Mouse (Mus musculus) left cerebral cortex, adult 11 months (tissue): ENCODE results near the gene Lrrc46.

Source experiments
- DNase-seq: peaks from one replicate; pipeline ENCODE4 v3.0.0; 2022; ENCODE audit warnings: low spot score

The Lrrc46 gene

DNA sequence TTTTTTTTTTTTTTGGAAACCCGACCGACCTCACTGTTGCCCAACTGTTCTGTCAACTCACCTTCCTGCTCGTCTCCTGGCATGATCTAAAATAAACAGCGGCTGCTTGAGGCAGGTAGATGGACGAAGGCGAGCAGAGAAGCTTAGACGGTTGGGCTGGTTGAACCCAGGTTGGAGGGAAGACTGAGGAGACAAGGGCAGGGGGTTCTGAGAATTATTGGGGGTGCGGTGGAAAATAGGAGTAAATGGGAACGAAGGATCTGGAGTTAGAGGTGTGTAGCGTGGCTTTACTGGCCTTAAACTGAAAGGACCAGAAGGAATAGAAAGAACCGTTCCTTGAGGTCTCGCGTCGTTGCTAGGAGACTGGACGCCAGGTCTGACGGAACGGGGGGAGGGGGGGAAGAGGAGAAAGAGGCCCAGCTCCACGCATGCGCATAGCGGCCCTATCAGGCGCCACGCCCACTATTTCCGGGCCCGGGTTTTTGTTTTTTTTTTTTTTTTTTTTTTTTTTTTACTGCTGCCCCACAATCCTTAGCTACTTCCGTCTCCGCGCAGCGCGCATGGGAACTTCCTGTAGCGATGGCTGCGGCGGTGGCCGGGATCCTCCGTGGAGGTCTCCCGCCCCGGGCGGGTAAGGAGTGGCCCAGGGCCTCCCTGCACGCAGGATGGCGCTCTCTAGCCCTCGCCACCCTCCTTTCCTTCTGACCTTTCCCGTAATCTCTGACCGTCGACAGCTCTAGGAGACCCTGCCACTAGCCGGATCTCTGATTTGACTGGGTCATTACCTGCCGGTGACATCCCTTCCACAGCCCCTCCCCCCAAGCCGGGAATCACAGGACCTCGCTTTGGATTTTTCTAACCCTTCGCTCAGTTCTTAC lies at the start of gene Lrrc46, which contains the start of gene Mrpl10:
Lrrc46 (minus strand) TSS at position 386 of the 878 bp plus-strand sequence.
Mrpl10 (plus strand) TSS at position 539 of the 878 bp plus-strand sequence.
- DNase-seq: peak; percentile 75

DNA sequence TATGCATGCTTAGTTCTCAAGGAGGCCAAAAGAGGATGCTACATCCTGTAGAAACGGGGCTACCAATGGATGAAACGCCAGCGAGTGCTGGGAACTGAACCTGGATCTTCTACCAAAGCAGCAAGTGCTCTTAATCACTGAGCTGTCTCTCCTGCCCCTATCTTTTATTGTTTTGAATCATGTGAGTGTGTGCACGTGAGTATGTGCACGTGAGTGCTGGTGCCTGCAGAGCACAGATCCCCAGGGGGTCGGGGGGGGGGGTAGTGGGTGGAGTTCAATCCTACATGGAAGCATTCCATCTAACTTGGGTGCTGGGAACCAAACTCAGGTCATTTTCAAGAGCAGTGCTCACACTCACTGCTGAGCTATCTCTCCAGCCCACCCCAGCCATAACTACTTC lies 45.2 kb upstream of the Lrrc46 start:
- no peak for DNase-seq

DNA sequence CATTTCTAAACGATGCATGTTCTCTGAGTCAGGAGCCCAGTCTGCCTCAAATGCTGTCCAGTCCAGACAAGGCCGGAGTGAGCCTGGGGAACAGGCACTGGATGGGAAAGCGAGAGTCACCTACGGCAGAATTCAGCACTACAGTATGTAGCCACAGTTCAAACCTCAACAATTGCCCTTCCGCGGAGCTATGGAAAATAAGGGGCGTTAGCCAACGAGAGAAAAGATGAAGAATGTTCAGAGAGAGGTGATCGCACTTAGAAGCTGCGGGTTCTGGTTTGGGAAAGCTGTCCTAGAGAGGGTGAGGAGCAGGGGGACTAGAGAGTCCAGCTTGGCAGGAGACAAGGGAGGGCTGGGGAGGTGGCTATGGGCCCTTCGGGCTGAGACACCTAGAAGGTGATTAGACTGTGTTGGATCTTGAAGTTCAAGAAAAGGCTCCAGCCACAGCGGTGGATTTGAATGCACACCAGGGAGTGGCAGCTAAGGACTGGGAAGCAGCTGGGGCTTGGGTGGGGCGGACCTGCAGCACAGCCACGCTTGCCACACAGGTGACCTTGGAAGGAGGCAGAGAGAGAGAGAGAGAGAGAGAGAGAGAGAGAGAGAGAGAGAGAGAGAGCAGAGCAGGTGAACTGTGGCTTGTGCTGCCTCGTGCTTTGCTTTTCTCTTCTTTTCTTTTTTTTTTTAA lies 43.8 kb upstream of the Lrrc46 start:
- DNase-seq: no peak

DNA sequence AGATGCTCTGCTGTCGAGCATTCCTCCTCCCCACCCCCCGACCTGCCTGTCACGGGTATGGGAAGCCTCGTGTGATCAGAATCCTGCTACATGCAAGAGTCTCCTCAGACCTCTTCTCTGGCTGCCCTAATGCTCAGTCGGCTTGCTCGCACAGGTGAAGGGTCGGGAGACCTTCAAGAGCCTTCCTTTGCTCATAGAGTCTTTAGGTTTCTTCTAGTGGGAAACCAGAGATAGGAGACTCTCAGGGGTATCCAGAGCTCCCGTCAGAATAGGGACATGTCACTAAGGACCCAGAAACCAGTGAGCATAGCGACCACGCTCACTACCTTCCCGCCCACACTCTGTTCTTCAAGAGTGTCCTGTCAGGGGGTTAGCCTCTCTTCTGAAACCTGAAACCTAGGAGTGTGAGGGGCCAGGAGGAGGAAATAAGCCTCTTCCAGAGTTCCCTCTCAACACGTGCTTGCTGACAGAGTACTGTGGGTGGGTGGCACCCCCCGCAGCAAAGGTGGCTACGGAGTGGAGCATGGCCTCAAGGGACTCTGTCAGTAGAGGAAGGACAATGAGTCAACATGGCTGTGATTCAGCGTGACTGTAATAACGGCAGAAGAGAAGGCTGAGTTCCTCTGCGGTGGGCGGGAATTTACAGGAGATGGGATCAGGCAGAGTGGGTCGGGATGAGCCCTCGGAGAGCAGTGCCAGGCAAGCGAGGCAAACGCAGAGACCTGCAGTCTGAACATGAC lies 42.4 kb upstream of the Lrrc46 start:
- no peak for DNase-seq

DNA sequence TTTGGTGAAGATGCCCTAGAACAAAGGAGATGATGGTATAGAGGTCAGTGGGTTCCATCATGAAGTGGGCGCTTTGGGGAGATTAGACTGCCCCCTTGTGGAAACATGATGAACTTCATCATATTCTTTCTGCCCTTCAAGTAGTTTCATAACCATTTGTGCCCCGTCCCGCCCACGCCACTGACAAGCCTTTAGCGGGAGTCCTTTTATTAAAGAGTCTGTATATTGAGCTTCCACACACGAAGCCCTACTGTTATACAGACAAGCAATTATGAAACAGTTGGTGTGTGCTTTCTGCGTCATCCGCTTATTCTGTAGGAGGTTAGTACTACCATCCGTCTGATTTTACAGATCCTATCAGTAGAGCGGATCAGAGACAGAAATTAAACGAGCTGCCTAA lies 41.8 kb upstream of the Lrrc46 start:
- peak; percentile 36 for DNase-seq

DNA sequence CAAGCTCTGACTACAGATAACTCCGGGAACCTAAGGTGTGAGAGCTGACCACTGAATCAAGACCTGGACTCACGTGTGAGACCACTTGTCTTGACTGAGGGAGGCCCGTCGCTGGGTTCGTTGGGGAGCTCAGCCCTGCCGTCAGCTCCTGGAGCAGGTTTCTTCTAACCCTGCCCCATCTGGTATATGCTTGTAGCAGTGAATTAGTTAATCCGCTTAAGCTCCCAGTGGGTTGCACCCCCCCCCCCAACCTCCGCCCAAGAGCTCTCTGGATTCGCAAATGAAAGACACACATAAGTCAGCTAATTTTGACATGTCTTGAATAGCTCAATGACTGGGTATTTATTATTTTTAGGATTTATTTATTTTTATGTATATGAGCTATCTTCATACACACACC lies 39.1 kb upstream of the Lrrc46 start:
- DNase-seq: no peak

DNA sequence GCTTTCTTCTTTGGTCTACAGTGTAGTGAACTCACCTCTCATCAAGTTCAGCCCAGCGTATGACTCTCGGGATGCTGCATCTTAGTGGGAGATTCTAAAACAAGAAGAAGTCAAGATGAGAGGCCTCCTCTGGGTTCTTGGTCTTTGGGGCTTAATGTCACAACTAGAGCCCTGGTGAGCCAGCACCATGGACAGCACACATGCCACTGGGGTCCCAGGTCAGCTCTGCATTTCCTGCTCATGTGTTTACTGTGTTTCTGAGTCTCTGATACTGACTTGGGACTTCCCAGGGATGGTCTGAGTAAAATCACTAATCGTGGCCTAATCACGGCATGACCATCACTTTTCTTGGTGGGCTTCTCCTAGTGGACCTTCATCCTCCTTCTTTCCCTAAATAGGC lies 37.5 kb upstream of the Lrrc46 start:
- no peak for DNase-seq

DNA sequence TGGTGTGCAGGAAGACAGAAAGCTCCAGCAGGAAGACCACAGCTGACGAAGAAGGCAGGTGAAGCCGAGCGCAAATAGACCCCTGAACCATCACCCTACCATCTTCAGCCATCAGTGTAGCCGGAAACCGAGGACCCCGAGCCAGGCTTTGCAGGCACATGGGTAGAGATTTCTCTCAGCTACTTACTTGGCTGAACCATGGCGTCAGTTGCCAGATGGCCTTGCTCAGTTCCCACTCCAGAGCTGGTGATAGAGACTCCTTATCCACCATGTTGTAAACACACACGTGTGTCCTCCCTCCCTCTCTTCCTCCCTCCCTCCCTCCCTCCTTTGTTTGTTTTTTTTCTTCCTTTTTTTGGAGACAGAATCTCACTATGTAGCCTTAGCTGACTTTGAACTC lies 33.0 kb upstream of the Lrrc46 start:
- DNase-seq: no peak

DNA sequence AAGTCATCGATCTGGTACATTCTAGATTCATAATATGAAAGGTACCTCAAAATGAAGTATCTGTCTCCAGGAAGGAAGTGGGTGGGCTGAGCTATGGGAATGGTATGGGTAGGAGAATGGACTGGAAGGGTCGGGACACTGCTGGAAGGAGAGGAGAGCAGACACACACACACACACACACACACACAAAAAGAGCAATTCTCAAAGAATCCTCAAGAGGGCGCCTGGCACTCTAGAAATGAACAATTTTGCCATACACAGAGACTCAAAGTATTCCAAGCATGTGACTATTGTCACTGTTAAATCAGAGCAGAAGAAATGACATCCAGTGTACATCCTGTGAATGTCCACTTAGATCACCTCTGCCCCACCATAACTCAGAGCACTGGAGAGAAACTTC lies 31.3 kb upstream of the Lrrc46 start:
- DNase-seq: peak; percentile 61

DNA sequence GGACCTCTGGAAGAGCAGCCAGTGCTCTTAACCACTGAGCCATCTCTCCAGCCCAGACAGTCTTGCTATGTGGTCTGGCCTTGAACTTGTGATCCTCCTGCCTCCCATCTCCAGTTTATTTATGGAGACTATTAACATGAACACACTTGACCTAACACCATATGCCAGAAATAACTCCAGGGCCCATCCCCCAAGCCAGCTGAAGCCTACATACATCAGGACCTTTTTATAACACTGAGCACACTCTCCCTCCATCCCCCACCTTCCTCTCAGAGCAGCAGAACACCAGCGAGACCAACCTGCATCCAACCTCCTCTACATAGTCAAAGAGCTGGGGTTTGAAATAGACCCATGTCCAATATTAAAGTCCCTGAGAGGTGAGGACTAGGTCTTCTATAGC lies 29.9 kb upstream of the Lrrc46 start:
- no peak for DNase-seq

DNA sequence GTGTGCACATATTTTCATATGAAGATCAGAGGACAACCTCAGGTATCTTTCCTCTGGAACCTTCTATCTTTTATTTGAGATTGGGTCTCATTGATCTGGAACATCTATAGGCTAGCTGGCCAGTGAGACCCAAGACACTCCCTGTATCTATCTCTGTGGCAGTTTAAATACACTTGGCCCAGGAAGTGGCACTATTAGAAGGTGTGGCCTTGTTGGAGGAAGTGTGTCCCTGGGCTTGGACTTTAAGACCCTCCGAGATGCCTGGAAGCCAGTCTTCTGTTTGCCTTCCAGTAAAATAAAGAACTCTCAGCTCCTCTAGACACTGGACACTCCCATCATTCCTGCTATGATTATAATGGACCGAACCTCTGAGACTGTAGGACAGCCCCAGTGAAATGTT lies 28.6 kb upstream of the Lrrc46 start:
- no peak for DNase-seq

DNA sequence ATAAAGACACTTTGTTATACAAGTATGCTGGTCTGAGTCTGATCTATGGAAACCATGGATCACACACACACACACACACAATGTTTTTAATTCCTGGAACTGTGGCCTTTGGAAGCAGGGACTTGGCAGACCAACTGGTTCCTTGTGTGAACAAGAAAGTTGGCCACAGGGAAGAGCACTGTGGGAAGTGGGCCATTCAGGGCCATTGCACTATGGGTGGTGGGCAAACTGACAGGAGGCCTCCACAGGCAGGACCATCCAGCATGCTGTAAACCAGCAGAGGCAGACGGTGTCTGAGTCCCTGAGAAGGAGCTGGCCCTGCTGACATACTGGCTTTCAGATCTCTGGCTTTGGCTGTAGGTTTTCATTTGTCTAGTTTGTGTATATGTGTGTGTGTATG lies 28.1 kb upstream of the Lrrc46 start:
- DNase-seq: no peak

DNA sequence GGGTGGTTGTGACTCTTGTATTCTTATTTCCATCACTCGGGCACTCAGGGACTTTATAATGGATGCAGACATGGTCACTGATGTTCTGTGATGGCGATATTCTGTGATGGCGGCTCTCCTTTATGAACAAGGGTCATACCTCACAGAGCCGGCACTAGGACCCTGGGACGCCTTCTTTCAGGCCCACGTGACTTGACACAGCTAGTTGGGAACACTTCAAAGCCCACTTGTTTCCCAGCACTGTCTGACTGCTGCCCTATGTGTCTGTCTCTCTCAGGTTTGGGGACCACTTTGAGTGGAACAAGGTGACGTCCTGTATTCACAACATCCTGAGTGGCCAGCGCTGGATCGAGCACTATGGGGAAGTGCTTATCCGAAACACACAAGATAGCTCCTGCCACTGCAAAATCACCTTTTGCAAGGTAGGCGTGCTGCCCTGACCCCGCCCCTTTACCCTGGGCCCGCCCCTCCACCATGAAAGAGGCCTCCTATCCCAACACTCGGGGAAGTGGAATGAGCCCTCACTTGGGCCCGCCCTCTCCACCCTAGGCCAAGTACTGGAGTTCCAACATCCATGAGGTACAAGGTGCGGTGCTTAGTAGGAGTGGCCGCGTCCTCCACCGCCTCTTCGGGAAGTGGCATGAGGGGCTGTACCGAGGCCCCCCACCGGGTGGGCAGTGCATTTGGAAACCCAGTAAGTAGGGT lies 25.6 kb upstream of the Lrrc46 start:
- no peak for DNase-seq

DNA sequence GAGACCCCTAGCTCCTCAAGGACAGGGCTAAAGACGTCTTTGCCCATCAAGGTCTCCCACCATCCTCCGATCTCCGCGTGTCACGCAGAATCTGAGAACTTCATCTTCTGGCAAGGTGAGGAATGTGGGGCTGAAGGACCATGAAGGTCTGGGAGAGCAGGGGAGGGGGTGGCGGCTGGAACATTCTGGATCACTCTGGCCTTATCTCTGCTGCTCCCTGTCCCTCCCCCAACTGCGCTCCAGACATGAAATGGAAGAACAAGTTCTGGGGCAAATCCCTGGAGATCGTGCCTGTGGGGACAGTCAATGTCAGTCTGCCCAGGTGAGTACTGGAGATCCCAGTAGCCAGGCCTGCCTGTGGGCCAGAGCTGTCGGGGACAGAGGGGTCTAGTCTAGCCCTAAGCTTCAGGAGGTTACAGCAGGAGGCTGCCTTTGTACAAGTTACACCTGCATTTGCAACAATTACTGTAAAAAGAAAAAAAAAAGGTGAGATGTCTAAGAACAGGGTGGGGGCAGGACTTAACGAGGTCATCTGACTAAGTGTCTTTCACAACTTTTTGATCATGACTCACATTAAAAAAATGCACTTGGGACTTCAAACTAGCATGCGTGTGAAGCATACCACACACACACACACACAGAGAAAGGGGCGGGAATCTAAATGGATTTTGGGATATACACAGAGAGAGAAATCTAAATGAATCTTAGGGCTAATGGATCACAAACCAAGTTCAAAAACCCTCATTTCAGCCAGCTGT lies 24.5 kb upstream of the Lrrc46 start:
- no peak for DNase-seq

DNA sequence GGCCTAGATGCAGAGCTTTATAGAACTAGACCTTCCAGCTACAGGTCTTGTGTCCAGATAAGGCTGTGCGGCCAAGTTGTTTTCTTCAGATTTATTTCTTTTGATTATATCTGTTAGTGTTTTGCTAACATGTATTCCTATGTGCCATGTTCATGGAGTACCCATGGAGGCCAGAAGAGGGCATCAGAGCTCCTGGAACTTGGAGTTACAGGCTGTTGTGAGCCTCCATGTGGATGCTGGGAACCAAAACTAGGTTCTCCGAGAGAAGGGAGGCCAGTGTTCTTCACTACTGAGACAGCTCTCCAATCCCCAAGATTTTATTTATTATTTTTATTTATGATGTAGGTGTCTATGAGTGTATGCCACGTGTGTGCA lies 22.7 kb upstream of the Lrrc46 start:
- DNase-seq: no peak

DNA sequence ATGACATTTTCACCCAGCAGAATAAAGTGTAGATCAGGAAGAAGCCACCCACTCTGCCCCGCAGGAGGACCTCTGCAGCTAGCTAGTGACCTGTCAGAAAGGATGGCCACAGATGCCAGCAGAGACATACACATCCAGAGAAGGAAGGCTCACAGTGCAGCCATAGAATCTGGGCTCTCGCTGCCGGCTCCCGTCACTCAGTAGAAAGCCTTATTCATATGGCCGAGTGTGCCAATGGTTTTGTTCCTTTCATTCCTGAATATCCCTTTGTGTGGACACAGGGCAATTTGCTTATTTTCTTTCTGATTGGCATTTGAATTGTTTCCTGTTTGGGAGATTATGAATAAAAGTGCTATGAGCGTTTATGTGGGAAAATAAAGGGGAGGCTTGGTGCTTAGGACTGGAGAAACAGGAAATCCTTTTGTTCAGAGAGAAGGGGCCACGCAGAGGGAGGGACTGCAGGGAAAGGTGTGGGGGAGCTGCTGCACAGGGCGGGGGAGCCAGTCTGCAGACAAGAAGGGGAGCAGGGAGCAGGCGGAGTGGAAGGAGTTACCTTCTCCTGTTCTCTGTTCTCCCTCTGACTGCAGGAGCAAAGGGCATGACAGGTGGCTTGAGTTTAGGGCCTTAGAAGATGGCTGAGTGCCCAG lies 22.2 kb upstream of the Lrrc46 start:
- DNase-seq: no peak

DNA sequence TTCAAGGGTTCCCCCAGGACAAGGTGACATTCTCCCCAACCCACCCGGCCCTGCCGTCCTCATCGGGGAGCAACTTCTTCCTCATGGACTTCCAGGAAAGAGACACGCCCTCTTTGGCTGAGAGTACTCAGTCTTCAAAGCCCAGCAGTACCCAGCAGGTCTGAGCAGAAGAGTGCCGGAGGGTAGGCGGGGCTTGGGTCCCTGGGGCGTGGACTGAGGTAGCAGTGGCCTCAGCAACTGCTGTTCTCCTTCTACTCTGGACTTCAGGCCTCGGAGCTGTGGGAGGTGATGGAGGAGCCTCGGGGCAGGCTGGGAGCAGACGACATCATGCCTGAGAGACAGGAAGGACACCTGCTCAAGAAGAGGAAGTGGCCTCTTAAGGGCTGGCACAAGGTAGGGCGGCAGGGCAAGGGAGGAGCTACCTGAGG lies 11.0 kb upstream of the Lrrc46 start:
- no peak for DNase-seq

DNA sequence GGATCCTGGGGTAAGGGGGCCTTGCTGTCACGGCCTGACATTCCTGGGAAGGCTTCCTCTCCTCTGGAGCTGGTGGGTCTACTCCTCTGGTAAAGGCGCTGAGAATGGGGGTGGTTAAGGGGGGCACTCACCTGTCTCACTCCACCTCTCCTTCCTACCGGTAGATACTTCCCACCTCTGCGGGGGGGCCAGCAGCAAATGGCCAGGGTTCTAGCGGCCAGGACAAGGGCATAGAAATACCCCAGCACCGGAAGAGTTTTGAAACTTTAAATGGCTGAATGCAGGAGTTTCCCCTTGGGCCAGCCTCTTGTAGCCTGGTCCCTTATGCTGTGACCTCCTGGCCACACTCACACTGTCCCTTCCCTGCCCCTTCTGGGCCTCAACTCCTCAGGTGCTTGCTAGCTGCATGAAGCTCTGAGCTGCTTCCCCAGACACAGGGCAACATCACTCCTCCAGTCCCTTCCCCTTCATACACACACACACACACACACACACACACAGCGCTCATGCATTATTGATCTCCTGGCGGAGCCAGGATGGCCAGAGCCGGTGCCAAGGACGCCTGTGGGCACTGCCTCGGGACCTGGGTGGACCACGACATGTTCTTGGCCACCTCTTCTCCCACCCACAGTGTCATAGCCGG lies 9.9 kb upstream of the Lrrc46 start:
- no peak for DNase-seq

DNA sequence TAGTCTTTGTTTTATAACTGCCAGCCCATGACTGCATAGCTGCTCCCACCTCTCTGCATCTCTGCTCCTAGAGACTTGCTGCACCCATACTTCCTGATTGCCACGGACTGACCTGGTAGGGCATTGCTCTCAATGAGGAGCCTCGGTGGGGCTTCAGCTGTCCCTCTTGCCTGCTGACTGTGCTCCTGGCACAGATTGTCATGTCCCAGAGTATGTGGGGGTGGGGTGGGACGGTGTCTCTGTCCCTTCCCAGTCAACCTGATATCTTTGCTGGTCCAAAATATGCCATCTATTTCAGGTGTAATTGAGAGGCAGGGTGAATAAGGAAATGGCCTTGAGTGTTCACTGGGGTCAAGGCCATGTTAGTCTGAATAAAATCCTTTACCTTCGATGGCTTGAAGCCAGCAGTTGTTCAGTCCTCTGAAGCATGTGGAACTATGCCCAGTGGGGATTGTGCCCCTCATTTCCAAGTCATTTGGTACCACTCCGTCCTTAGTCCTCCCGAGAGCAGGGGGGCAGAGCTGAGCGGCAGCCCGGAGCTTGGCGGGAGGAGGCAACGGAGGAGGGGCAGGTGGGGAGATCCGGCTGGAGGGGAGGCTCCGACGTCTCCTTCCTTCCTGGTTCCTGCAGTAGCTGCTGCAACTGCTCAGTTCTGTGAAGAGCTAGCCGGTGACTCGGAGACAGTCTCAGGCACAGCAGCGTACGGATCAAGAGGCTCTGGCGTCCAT lies 9.2 kb upstream of the Lrrc46 start, which contains the start of gene Osbpl7:
Osbpl7 (plus strand) TSS at position 413 of the 728 bp plus-strand sequence.
- DNase-seq: no peak
